Mouse (Mus musculus) monocyte, adult 2 months (primary cell): ENCODE measurements around the gene Marc2.

Source experiments
- DNase-seq, 2 experiments: peaks; one replicate each; pipeline ENCODE4 v3.0.0; 2022; ENCODE audit warnings: low spot score in 2 of 2, low read depth in 1 of 2

Gene Marc2

DNA sequence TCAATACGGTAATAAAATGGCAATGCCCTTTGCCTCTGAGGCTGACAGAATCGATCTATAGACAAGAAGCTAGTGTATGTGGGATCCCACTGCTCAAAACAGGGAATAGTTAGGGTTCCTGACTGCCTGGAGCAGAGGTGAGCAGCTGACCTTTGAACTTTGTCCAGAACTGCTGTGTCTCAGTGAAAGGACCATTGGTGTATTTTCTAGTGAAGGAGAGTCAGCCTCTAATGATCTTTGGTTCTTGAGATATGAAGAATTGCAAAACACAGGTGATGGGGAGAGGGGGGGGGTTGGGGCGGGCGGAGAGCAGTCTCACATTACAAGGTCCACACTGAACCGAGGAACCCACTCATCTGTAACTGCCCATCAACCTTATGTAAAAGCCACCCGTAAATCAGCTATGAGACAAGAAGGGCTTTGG, 36.7 kb downstream of the Marc2 start:
- no peak for DNase-seq

DNA sequence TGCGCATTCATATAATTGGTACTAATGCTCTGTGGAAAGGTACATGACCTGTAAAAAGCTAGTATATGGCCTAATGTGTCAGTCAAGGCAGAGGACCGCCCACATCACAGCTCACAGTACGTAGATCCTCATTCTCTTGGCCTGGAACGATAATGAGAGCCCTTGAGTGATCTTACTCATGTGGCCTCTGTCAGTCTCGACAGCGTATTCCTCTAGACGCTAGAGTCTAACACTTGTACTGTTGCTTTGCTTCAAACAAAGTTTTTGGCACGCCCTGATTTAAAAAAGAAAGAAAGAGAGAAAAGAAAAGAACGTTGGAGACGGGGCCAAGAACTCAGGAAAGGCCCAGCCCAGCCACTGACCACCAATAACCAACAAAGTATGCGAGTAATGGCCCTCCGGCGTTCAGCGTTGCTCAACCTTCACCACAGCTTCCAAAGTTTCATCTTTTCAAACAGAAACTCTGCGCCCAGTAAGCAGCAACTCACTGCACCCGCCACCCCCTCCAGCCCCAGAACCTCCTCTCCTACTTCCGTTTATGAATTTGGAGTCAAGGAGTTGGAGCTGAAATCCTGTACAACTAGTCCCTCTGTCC, 37.7 kb downstream of the Marc2 start:
- no peak for DNase-seq

DNA sequence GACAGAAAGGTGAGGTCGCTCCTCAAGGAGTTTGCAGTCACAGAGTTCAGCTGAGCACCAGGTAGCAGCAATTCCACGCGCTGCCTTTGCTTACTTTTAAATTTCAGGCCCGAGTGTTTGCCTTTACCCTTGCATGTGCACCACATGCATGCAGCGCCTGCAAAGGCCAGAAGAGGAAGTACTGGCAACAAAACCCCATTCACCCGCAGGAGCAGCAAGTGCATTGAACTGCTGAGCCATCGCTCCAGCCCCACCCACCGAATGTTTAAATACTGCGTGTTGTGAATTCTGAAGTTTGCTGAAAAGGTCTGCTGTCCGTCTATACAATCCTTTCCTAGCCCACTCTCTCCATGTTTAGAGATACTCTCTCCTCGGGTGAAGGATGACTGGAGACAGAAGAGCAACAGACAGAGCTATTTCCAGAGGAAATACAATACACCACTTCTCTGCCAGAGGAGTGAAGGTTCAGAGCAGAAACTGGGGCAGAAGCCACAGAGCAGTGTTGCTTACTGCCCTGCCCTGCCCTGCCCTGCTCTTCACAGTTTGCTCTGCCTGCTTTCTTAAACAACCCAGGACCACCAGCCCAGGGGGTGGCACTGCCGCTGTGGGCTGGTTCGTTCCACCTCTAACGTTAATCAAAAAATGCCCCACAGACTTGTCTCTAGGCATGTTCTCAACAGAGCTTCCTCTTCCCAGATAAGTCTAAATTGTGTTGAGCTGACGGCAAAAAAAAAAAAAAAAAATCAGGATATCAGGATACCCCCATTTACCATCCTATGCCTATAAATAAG, 38.4 kb downstream of the Marc2 start:
- peak in 1 of 2 experiments; percentile 44 for DNase-seq

DNA sequence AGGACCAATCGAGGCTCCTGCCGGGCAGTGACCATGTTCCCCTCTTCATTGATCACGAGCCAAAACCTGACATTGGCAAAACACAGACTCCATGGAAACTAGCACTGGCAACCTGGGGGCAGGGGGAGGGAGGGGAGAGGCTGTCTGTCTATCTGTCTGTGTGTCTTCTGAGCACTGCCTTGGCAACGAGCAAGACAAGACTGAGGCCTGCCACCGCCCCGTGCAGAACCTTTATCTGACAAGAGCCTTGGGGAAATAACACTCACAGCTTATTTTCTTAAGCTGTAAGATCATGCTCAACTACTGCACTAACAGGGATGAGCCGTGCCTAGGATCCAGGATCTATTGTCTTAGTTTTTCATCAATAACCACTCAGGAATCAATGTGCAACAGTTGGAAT, 39.1 kb downstream of the Marc2 start:
- no peak for DNase-seq

DNA sequence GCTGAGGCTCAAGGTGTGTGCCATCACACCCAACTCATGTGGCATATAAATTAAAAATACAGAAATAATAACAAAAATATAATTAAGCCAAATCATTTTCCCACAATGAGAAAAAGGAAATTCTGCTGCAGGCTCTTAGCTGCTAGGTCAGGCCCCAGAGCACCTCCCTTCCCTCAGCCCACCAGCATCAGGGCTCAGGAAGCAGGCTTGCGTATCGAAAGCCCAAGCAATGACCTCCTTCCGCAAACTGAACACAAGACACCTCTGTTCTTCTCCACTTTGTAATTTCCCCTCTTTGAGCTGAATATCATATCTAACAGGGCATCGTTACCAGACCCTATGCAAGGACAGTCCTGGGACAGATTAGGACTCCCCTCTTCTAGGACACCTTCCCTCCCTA, 40.5 kb downstream of the Marc2 start:
- no peak for DNase-seq

DNA sequence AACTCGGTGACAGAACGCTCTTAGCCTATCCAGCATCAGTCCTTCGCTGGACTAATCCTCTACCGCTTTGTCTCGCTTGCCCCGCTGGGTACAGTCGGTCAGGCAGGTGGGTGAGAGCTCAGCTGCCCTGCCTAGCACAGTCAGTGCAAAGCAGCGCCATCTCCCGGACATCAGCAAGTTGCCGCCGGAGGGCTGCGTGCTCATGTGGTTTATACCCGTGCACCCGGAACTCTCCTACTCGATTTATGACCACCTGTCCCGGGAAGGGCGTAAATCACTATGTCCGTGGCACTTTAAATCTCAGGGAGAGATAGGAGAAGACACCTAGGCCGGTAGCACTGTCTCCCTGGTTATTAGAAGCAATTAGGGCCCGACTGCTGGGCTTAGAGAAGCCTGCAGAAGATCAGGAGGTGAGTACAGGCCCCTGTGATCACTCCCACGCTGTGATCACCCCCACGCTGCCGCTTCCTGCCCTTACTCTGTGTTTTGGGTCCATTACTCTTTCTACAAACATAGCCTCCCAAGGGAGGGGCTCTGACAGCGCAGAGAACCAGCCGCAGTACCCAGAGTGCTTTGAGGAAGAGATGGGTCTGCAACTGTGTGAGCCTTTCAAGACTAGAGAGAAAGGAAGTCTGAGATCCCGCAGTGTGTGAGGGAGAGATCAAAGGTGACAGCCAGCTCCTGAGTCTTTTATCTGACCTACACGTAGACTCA, 52.9 kb downstream of the Marc2 start:
- peak in 1 of 2 experiments; percentile 29 for DNase-seq

DNA sequence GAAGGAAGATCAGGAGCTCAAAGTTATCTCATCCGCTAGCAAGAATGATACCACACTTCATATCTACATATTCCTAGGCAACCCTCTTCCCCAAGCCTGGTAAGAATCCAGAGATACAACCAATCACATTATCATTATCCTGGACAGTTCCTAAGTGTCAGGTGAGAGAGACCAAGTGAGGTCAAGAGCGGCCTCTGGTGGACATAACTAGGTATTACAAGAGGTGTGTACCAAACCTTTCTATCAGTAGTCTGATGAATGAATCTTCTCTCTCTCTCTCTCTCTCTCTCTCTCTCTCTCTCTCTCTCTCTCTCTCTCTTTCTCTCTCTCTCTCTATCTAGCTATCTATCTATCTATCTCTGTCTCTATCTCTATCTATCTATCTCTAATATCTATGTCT, 55.1 kb downstream of the Marc2 start:
- no peak for DNase-seq

DNA sequence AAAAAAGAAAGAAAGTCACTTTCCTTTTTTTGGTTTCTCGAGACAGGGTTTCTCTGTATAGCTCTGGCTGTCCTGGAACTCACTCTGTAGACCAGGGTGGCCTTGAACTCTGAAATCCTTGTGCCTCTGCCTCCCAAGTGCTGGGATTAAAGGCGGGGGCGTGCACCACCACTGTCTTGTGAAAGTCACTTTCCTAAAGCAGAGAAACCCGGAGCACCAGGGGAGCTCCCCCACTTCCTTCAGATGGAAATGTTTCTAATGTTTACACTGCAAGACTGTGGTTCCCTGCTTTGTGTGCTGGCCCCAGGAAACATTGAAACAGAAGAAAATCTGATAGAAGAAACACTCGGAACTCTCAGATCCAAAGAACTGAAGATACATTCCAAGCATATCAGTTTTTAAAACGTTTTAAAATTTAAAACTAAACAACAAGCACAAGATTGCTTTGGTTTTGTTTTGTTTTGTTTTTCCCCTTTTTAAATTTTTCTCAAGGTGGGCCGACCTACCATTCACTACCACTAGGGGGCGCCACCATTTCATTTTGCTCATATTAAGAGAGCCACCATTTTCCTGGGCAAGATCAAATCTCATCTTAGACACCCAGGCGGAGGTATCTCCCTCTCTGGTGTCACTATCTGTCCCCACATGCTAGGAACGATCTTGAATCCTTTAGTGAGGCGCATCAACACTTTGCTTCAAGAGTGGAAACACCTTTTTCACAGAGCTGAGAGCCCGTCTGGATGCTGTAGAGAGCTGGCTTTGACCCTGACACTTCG, 59.7 kb downstream of the Marc2 start:
- DNase-seq, result no peak

DNA sequence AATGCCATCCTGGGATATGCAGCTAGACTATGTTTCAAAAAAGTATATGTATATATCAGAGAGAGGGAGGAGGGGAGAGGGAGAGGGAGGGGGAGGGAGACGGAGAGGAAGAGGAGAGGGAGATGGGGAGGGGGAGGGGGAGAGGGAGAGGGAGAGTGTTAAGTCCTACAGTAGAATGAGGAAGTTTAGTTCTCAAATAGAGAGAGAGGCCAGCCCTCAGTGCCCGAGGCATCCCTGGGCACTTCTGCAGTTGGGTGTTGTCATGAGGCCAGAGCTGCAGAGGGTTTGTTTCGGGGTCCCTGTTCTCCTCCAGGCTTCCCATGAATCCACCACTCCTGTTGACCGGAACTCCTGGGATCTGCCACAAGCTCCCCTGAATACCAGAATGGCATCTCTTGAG, 62.6 kb downstream of the Marc2 start:
- no peak for DNase-seq

DNA sequence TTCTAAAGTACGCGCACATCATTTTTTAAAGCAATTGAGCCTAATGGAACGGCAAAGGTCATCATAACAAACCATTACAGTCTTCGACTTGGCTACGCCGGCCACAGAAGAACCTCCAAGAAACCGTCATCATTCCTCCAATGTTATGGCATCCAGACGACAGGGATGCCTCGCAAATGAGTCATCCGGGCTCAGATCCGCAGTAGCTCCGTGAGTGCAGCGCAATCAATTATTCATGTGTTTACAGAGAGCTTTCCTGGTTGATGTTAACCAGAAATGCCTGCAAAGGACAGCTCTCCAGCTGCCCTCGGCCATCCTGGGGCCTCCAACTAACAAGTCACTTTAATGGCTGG, 64.1 kb downstream of the Marc2 start:
- DNase-seq, result no peak

DNA sequence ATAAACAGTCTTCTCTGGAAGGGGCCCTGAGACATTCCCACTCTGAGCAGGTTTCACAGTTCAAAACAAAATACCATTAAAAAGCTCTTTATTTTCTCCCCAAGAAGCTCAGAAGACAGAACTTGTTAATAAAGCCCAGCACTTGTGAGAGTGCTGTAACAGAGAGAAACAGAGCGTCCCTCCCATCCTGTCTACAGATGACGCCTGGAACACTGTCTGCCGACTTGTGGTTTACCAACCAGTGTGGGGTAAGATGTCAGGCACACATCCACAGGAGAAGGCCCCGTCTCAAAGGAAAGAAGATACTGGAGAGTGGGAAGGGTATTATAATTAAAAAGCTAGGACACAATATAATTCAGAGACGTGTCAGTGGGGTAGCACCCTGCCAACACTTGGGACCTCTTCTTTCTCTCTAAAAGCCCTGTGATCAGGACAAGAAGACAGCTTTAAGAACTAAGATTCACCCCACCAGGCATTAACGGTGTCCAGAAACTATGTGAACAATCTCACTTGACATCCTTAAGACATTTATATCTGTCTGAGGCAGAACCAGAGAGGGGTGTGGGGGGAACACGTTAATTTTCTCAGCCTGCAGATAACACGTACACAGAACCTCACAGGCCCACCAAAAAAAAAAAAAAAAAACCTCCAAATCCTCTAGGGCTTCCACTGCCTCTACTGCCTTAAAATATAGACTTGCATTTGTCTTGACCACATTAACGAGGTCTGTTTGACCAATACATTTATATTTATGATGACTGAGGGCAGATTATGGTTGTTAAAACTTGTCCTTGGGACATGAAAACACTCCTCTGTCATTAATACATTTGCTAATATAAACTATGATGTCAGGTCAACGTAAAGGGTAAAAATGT, 64.7 kb downstream of the Marc2 start:
- DNase-seq, result no peak

DNA sequence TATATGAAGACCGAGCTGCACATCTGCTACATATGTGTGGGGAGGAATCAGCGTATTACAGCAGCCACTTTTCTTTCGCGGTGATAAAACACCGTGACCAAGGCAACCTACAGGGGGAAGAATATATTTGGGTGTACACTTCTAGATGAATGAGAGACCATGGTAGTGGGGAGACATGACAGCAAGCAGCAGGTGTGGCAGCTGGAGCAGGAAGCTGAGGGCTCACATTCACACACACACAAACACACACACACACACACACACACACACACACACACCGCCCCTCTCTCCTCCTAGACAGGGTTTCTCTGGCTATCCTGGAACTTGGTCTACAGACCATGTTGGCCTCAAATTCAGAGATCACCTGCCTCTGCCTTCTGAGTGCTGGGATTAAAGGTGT, 68.1 kb downstream of the Marc2 start:
- no peak for DNase-seq

DNA sequence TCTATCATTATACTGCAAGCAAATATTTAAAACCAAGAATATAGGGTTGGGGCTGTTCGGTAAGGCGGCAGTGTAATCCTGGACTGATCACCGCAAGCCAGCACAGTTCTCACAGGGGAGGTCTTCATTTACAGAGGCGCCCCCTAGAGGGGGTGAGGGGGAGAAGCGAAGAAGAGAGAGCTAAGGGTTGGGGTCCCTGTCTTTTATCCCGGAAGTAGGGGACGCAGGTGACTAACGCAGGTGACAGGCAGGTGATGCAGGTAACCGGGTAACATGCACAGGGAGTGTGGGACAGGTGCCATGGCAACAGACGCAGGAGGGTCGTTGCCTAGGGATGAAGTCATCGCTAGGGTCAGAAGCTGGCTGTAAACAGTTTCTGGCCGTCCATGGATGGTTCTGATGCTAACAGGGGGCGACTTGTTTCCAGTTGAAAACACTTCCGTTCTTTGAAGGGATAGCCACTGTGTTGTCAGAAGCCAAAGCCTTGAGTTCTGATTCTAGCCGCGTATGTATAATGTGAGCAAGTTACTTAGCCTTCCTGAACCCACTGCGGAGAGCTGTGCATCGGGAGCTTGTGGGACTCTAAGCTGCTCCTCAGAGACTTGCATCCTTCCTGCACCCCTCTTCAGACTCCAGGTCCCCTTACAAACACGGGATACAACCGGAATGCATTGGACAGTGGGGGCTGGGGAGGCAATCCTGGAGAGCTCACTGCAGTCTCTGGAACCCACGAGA, 69.0 kb downstream of the Marc2 start:
- DNase-seq, result no peak

DNA sequence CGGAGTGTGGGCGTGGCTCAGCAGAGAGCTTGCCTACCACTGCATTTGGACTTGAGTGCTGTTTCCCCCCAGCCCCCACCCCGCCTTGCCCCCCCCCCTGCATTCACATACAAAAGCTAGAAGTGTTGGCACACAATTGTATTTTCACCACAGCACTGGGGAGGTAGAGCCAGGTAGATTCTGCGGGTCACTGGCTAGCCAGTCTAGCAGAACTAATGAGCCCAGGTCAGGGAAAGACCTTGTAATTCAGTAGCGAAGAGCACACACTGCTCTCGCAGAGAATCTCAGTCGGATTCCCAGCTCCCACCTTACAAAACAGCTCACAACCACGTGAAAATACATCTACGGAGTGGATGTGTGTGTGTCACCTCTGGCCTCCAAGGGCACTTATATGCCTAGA, 71.0 kb downstream of the Marc2 start:
- DNase-seq, result no peak

DNA sequence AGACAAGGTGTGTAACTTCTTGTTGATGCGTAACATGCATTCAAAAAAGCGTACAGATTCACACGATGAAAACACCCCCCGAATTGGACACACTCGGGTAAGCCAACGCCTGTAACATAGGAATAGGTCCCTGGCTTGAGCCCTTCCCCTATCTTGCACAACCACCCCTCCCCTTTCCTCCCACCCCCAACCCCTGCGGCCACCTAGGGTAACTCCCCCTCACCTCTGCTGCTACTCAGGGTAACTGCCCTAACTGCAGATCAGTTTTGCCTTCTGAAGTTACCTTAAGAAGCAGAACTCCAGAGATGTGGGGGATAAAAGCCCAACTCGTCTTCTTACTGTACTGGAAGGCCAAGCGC, 74.4 kb downstream of the Marc2 start:
- DNase-seq, result no peak

DNA sequence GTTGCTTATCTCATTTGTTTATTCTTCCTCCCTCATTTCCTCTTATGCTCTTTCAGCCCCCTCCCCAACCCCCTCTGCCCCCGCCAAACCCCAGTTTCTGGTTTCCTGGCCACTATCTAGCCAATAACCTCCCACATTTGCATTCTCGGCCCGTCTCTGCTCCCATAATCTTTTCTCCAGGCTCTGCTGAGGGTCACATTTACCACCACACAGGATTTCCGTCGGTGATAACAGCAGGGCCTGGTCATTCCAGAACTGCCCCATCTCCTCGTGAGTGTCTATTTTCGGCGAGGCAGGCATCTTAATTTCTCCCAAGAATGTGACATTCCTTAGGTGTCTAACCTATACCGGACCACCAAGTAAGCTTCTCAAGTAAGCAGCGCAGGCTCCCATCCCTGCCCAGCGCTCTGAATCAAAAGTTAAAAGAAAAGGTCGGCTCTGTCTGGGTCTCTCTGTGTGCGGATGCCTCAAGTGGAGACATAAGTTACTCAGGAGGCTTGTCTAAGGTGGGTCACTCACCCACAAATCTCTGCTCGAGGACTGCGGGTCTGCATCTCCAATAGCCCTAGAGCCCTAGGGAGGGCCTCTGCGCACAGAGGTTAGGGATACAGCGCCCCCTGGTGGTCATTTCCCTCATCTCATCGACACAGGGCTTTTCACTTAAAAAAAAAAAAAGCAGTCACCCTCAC, 74.9 kb downstream of the Marc2 start:
- DNase-seq, result peak in 1 of 2 experiments; percentile 36

DNA sequence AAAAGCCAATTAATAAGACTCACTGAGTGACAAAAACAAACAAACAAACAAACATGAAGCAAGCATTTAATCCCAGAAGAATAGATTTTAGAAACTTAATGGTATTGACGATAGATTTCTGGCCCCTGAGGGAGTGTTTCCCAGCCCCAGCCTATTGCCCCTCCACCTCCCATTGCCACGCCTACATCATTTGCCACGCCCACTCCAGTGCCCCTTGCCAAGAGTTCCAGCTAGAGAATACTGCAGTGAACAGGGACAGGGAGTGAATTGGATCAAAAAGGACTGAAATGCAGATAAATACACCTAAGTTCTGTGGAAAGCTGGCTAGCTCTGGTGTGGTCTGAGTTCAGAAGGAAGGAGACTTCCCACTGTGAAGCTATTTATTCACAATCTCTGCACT, 82.4 kb downstream of the Marc2 start:
- no peak for DNase-seq
